Mouse (Mus musculus) intestine, embryonic 14.5 days (tissue): ENCODE results near the gene Klk12. TPM values are rescaled to one million over a fixed set of nuclear protein-coding genes. Genes with fewer than 3 reads are reported as not detected.

Experiments
- ATAC-seq: fragments of 200-750 bp; cut with Nextera tagmentation; replicated peaks from 2 replicates; pipeline ENCODE4 v1.8.0; 2017; ENCODE audit warnings: low read depth, moderate number of reproducible peaks, moderate TSS enrichment, moderate library complexity; ENCODE audit not compliant: low FRiP score, low TSS enrichment
- DNase-seq: peaks from one replicate; pipeline ENCODE4 v3.0.0-alpha.2; 2018; ENCODE audit warnings: low spot score
- H3K27ac ChIP-seq: fragments of 300-500 bp; sonication (generic); 2 replicates; pipeline ENCODE4 v1.5.1; 2014; ENCODE audit warnings: low read depth, mild to moderate bottlenecking, control low read depth
- H3K27me3 ChIP-seq: fragments of 300-500 bp; sonication (generic); replicated peaks from 2 replicates; pipeline ENCODE4 v1.6.1; 2014; ENCODE audit warnings: low read length, control low read depth; ENCODE audit not compliant: control insufficient read depth, insufficient read depth
- H3K36me3 ChIP-seq: fragments of 300-500 bp; sonication (generic); 2 replicates; pipeline ENCODE4 v1.6.1; 2014; ENCODE audit warnings: low read length, control low read depth; ENCODE audit not compliant: control insufficient read depth, insufficient read depth
- H3K4me1 ChIP-seq: fragments of 300-500 bp; sonication (generic); replicated peaks from 2 replicates; pipeline ENCODE4 v1.6.1; 2014; ENCODE audit warnings: low read length, control low read depth, mixed read lengths; ENCODE audit not compliant: control insufficient read depth, insufficient read depth
- H3K4me2 ChIP-seq: fragments of 300-500 bp; sonication (generic); 2 replicates; pipeline ENCODE4 v1.6.1; 2014; ENCODE audit warnings: low read length
- H3K4me3 ChIP-seq: fragments of 300-500 bp; sonication (generic); 2 replicates; pipeline ENCODE4 v1.5.1; 2014; ENCODE audit warnings: low read depth, low read length, control low read depth, mixed read lengths
- H3K9ac ChIP-seq: fragments of 300-500 bp; sonication (generic); 2 replicates; pipeline ENCODE4 v1.6.1; 2014; ENCODE audit warnings: mild to moderate bottlenecking, low read length
- H3K9me3 ChIP-seq: fragments of 300-500 bp; sonication (generic); 2 replicates; pipeline ENCODE4 v1.6.1; 2016; ENCODE audit warnings: low read length, control low read depth; ENCODE audit not compliant: control insufficient read depth
- WGBS: fragments of 180-500 bp; shearing (Covaris S2); extraction: QIAGEN DNeasy Blood & Tissue Kit; methylation state at CpG from one replicate; pipeline ENCODE4 v1.1.7; 2014; 5-methylcytosine and 5-hydroxymethylcytosine counted together
- polyA plus RNA-seq: library from polyadenylated mRNA; unstranded; fragments of >200 nt; fragmentation: Nextera tagmentation; extraction: Ambion mirVana; gene quantifications from 2 replicates; pipeline ENCODE4 v1.2.1, GENCODE M21; 2014

Klk12 gene
- polyA plus RNA-seq, 1 experiment from 2014 or later = not detected

- 80% methylated on average over 7 of the region's 7 CpGs for WGBS
- Histone ChIP-seq H3K9me3 (no peaks in the 10 kb centered on the region), H3K27ac (no peak overlapping the region), H3K27me3 (0 out of 2 replicates have a peak, but pooled peaks cover 5% of the 10 kb centered on the region), H3K36me3 (no peaks in the 10 kb centered on the region), H3K4me2 (no peak overlapping the region), H3K4me1 (0 out of 2 replicates have a peak, but pooled peaks cover 8% of the 10 kb centered on the region), H3K9ac (no peak overlapping the region), H3K4me3 (no peak overlapping the region)
- no peak for ATAC-seq
- no peak for DNase-seq
Measured at GRCm38 (mm10) chr7:43799876-43800275, 31.2 kb downstream of the Klk12 start.

GRCm38 (mm10) chr7:43810994-43811393, 42.3 kb downstream of the Klk12 start, which contains the start of gene Klk7:
Gene Klk7 (plus strand): TSS chr7:43811294.
- Histone ChIP-seq H3K27me3 (no peaks in the 10 kb centered on the region), H3K36me3 (no peaks in the 10 kb centered on the region), H3K4me3 (no peak within 1 kb of the TSS), H3K4me2 (no peak within 1 kb of the TSS), H3K9ac (no peak within 1 kb of the TSS), H3K9me3 (no peaks in the 10 kb centered on the region), H3K27ac (no peak within 1 kb of the TSS), H3K4me1 (no peaks in the 10 kb centered on the region)
- no peak for ATAC-seq
- DNase-seq = no peak
- WGBS = 41% methylated on average over 5 of the region's 5 CpGs

DNA sequence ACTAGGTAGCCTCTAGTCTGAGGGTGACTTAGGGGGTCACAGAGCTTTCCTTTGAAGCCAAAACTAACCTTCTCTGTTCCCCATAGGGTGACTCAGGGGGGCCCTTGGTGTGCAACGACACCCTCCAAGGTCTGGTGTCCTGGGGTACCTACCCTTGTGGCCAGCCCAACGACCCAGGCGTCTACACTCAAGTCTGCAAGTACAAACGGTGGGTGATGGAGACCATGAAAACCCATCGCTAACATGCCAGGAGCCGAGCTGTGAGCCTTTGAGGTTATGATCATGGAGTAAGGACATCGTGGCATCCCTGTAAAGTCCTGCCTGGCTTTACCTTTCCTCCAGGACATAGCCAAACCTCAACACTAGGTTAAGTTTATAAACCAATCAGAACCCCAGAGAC, 46.5 kb downstream of the Klk12 start:
- DNase-seq (peak; percentile 10), ATAC-seq (no peak)
- no peak overlapping the region for H3K9ac ChIP-seq
- no peak overlapping the region for H3K4me2 ChIP-seq
- H3K27ac ChIP-seq = no peak overlapping the region
- H3K4me1 ChIP-seq = no peaks in the 10 kb centered on the region
- H3K27me3 ChIP-seq = no peaks in the 10 kb centered on the region
- no peaks in the 10 kb centered on the region for H3K9me3 ChIP-seq
- no peak overlapping the region for H3K4me3 ChIP-seq
- 85% methylated on average over 7 of the region's 7 CpGs for WGBS
- H3K36me3 ChIP-seq = no peaks in the 10 kb centered on the region

- Histone ChIP-seq H3K4me2 (no peak overlapping the region), H3K4me1 (no peaks in the 10 kb centered on the region), H3K27me3 (no peaks in the 10 kb centered on the region), H3K9ac (no peak overlapping the region), H3K27ac (no peak overlapping the region), H3K4me3 (no peak overlapping the region), H3K36me3 (no peaks in the 10 kb centered on the region), H3K9me3 (no peaks in the 10 kb centered on the region)
- ATAC-seq = no peak
- DNase-seq = peak; percentile 13
Measured at GRCm38 (mm10) chr7:43816746-43817145, 48.0 kb downstream of the Klk12 start.

DNA sequence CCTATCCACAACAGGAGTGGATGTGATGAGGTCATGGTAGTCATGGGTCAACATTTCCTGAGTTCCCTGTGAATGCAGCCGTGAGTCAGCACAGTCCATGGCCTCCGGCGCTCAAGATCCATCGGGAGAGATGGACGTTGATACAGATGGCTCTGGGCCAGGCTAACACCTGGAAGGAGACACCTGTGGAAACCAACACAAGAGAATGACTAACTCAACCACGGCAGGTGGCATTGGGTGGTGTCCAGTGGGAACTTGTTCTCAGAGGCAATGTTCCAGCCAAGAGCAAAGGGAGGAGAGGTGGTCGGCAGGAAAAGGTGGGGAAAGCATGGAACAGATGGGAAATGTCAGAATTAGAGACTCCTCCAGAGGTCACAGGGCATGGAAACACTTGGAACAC, 52.9 kb downstream of the Klk12 start:
- 87% methylated on average over 7 of the region's 7 CpGs for WGBS
- Histone ChIP-seq H3K4me3 (no peak overlapping the region), H3K4me2 (no peak overlapping the region), H3K9me3 (no peaks in the 10 kb centered on the region), H3K27ac (no peak overlapping the region), H3K36me3 (no peaks in the 10 kb centered on the region), H3K27me3 (no peaks in the 10 kb centered on the region), H3K4me1 (no peaks in the 10 kb centered on the region), H3K9ac (no peak overlapping the region)
- DNase-seq (no peak), ATAC-seq (no peak)

Other genes with a start within 250 kb of the Klk12 start
- 1.7 and 2.0 TPM in 2 replicates for gene Cd33, start 224.5 kb upstream of the Klk12 start, polyA plus RNA-seq
- gene Zfp658, start 206.6 kb upstream of the Klk12 start, polyA plus RNA-seq = 3.4 and 3.8 TPM in 2 replicates
- 12.4 TPM in 2 replicates for gene Zfp719, start 189.3 kb upstream of the Klk12 start, polyA plus RNA-seq
- gene Zfp819, start 161.7 kb upstream of the Klk12 start, polyA plus RNA-seq = not detected in 2 replicates
- gene Ceacam18, start 134.2 kb upstream of the Klk12 start, polyA plus RNA-seq = 2.3 and 3.5 TPM in 2 replicates
- gene Siglece, start 108.7 kb upstream of the Klk12 start, polyA plus RNA-seq = 1.2 and 1.7 TPM in 2 replicates
- 9.4 and 9.8 TPM in 2 replicates for gene Ctu1, start 96.9 kb upstream of the Klk12 start, polyA plus RNA-seq
- gene Klk14, start 78.5 kb upstream of the Klk12 start, polyA plus RNA-seq = 0.26 and 0.39 TPM in 2 replicates
- 0.86 and 1.2 TPM in 2 replicates for gene Klk13, start 56.3 kb upstream of the Klk12 start, polyA plus RNA-seq
- not detected in 2 replicates for gene Klk11, start 5.7 kb downstream of the Klk12 start, polyA plus RNA-seq
- 1.1 and 1.4 TPM in 2 replicates for gene Klk10, start 12.1 kb downstream of the Klk12 start, polyA plus RNA-seq
- gene Klk9, start 23.0 kb downstream of the Klk12 start, polyA plus RNA-seq = not detected in 2 replicates
- gene Klk8, start 28.7 kb downstream of the Klk12 start, polyA plus RNA-seq = 26.7 and 29.9 TPM in 2 replicates
- gene Klk7, start 42.4 kb downstream of the Klk12 start, polyA plus RNA-seq = 0.12 TPM in 1 of 2 replicates, not detected in the other
- gene Klk6, start 55.6 kb downstream of the Klk12 start, polyA plus RNA-seq = 0.16 TPM in 1 of 2 replicates, not detected in the other
- not detected in 2 replicates for gene Klk5, start 73.1 kb downstream of the Klk12 start, polyA plus RNA-seq
- gene Klk4, start 112.3 kb downstream of the Klk12 start, polyA plus RNA-seq = not detected in 2 replicates
- not detected in 2 replicates for gene Klk15, start 164.8 kb downstream of the Klk12 start, polyA plus RNA-seq
- gene Klk1b8, start 181.8 kb downstream of the Klk12 start, polyA plus RNA-seq = not detected in 2 replicates
- gene Klk1b1, start 197.9 kb downstream of the Klk12 start, polyA plus RNA-seq = not detected in 2 replicates
- not detected in 2 replicates for gene Klk1b9, start 207.2 kb downstream of the Klk12 start, polyA plus RNA-seq
- not detected in 2 replicates for gene Klk1b11, start 227.0 kb downstream of the Klk12 start, polyA plus RNA-seq
- not detected in 2 replicates for gene Klk1b26, start 243.3 kb downstream of the Klk12 start, polyA plus RNA-seq